Mouse (Mus musculus): ENCODE results near the gene Arid1b.

Arid1b gene

DNA sequence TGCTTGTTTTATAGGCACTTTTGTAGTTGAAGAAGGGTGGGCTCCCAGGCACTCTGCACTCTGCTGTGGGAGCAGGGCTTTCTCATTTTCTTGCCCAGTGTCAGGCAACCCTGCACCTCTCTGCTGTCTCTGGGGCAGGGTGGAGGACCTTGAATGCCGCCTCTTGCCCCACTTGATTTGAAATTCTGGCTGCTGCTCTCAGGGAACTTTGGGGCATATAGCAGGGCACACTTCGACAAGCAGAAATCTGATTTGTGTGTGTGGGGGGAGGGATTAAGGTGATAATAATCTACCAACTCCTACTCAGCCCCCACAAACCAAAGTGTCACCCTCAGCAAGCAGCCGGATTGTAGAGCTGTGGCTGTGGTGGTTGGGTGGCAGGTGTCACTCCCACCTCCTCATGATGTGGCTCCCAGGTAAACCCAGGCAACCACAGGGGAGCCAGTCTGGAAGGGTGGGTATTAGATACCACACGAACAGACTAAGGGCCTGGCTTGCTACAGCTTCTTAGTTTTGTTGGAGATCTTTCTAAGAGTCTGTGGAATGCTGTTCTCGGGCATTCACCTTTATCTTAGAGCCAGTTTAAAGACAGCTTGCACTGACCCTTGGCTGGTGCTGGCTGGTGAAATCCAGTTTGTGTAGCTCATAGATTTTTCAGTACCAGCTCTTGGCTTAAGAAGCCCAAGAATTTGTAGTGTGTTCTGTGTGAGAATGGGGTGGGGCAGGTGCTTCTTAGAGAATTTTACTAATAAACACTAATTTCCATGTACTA lies 131.1 kb downstream of the Arid1b start:
- no peak for DNase-seq

DNA sequence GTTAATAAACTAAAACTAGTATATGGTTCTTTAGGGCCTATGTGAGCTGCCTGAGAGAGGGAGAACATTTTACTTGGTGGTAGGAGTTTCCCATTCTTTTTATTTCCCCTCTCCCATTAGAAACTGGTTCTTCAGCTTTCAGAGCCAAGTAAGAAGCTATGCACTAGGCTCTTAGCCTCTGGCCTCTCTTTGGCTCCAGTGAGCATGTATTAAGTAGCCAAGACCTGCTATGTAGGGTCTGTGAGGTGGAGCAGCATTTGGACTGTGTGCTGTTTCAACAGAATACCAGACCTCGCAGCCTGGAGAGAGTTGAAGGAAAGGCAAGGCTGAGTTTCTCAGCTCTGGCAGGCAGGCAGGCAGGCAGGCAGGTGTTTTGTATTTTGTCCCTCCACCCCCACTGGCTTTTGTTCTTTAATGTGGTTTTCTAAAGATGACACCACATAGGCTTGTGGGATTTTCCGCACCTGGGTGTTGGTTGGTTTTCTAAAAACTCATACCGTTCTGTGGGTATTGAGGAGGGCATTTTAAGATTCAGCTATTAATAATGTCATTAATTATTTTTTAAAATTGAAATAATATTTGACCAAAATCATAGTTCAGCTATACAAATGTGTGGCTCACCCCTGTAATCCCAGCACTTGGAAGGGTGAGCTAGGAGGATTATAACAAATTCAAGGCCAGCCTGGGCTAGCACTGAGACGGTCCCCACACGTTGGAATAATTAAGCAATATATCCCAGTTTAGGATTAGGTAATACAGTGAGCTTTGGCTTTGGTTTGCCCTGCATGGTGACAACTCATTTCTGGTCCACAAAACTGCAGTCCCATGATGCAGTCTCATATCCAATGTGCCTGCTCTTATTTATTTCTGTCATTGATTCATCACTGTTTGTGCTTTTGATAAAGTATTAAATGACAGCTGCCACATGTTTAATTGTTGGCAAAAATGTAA lies 132.0 kb downstream of the Arid1b start:
- no peak for DNase-seq

DNA sequence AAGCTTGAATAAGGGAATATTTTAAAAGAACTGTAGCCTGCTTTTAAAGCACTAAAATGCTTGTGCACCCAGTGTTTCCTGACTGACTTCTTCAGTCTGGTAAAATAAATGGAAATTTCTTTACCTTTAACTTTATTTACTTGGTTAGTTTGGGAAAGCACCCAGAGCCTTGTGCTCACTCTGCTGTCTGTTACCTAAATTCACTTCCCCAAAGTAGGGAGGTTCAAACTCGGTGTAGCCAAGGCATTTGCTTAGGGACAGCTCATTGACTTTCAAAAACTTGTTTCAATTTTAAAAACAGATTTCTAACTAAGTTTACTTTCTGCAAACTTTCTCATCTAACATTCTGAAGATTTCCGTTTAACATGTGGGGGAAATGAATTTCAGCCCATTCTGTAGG lies 135.5 kb downstream of the Arid1b start:
- no peak for DNase-seq

DNA sequence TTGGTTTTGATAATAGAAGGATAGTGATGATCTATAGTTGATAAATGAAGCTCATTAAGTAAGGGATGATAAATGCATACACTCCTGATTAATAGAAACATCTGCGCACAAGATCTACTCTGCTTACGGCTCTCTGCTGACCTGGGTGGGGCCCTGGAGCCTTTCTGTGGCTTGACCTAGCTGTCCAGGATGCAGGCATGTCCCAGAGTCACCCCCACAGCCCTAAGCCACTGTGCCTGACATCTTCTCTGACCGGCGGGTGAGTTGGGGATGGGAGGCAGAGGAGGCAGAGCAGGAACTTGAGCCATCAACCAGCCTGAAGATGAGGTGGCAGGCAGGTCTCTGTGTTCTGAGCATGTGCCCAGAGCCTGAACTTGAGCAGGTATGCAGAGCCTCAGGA lies 136.0 kb downstream of the Arid1b start:
- DNase-seq = no peak

DNA sequence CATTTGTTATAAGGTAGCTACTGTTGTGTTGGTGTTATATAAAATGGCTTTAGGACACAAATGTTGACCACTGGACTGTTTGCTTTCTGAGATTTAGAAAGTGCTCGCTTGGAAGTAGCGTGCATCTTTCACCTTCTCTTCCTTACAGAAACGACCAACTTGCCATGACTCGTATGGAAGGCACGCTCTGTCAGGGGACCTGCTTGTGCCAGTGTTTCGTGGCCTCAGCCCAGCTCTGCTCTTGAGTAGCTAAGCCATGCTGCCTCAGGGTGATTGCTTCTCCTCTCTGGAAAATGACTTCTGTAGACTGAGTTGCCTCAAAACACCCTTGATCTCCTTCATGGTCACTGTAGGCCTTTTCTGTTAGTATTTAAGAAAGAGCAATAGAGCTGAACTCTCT lies 137.6 kb downstream of the Arid1b start:
- no peak for DNase-seq

DNA sequence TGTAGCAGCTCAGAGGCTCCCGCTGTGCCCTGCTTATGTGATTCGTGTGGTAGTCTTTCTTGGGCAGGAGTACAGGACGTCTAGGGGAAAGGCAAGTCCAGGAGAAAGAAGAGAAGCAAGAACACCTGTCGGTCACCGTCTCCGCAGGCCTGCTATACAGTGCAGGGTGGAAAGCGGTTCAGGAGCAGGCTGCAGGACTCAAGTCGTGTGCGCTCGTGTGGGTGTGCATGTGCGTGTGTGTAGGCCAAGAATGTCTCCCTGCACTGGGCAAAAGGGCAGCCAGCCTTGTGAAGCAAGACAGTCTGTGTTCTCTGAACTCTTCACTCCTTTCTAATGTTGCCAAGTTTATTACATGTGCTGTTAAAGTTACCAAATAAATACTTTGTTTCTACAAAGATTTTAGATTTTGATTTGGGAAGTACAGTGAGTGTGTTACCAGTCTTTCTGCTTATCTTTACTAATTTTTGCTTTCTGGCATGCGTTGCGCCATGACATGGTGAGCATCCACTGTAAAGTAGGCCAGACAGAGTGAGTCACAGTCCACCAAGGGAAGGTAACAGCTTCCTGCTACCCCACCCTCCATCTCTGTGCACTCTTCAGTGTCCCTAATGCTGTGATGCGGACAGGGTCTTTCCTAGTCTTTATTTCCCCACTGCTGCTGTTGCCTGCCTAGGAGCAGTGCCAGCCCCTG lies 138.3 kb downstream of the Arid1b start:
- no peak for DNase-seq

DNA sequence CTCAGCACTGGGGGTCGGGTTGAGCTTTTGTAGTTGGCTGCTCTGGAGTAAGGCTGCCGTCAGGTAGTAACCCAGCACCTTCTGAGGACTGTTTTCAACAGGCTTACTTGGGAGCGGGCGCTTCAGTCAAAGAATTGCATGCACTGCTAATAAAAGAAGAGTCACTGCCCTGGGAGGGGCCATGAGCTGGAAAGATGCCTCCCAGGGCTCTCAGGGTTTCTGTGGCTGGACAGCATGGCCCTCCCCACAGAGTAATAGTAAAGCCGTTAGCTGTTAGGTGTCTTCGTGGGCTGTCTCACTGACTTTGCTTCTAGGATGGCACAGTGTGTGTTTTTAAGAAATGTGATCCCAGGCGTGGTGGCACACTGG lies 138.8 kb downstream of the Arid1b start:
- no peak for DNase-seq

DNA sequence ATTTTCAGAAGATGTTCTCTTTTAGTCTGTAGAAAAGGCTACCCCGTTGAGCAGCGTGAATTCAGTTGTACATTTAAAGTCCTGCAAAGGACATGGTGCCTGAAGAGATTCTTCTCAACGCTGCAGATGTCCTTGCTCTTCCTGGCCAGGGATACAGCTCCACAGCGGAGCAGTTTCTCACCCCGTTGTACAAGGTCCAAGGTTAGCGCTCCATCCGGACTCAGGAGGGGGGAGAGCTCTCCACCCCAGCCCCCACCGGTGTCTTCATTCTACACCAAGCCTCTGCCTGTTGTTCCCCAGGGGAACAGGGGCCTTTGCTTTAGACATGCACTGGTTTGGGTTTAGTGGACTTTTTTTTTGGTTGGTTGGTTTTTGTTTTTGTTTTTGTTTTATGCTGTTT lies 139.7 kb downstream of the Arid1b start:
- no peak for DNase-seq

DNA sequence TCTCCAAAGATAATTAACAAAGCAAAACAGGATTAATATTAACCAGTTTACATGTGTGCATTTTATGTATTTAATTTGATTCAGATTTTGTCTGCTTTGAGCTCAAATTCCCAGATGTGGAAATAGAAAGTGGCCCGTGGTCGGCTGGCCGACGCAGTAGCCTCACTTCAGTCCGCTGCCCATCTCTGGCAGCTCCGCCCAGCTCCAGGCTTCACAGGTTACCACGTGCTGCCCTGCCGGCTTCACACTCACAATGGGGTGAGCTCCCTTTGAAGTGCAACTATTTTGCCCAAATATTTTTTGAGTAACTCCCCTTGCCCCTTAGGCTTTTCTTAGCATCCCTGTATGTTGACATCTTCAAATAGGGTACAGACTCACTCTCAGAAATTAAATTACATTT lies 140.1 kb downstream of the Arid1b start:
- DNase-seq = no peak

DNA sequence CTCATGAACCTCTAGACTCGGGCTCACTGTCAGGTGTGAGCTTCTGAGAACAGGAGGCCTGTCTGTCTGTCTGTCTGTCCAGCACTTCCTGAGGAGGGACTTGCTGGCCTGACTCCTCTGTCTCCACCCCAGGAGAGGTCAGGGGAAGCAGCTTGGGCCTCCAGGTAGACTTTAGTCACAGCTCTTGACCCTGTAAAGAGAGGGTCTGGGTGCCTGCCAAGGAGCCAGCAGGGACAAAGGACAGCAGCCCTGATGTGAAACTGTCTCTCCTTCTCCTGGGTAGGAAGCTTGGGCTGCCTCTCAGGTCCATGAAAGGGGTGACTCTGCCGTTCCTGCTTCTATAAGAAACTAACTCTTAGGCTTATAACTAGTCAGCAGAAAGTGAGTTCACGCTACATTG lies 143.8 kb downstream of the Arid1b start:
- no peak for DNase-seq

DNA sequence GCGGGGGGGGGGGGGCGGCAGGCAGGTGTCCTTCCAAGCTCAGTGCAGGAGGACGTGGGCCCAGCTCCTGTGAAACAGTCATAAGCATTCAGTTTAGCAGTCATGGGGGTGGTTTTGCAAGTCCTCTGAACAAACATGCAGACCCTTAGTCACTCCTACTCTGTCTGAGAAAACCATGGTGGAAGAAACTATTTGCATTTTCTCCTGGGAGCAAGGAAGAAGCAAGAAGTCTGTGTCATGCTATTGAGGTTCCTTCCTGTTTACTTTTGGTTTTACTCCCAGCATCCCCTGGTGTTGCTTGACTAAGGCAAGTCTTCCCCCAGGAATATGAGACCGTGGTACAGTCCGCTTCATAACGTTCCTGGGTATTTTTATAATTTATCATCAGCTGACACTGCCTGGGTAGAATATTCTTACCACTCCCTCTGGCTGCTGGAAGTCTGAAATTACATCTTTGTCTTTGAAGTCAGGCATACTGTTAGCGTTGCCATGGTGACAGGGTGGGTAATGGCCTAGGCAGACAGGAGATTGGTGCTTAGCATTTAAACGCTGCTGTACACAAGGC lies 144.6 kb downstream of the Arid1b start:
- no peak for DNase-seq

DNA sequence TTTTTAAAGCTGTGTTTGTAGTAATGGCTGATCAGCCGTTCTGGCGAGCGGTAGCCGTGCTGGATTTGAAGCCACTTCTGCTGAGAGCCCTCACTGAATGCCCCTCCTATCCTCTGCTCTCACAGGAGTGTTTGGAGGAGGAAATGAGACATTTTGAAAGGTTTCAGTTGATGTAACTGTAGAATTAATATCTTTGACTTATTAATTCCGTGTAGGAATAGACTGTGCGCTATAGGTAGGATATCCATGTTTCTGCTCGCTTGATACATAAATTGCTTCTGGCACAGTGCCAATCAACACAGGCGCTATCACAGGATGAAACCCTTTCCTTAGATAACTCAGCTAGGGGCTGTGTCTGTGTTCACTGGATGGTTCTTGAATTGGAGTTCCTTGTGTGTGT lies 145.4 kb downstream of the Arid1b start:
- no peak for DNase-seq

DNA sequence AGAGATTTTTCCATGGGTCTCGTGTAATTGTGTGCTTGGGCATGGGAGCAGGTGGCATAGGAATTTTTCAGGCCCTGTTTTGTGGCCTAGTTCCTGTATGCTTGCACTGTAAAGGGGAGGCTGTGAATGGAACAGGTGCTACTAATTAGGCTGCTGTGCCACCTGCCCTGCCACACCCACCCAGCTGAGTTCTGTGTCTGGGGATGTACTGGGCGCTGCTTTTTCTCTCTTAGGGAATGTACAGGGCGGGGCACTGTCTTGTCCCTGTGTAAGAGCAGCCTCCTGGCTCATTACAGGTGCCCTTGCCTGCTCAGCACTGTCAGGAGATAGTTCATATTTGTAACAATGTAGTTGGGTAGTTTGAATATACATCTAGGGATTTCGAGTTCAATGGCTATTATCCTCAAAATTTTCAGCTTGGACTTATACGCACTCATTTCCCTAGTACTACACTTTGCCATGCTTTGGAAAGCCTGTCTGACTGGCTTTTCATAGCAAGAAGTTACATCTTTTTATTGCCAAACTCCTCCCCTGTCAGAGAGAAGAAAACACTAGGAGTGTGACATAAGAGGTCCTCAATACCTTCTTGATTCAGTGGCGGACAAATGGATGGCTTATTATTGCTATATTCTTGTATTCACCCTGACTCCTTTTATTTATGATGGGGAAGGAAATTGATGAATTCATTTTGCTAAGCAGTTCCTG lies 149.8 kb downstream of the Arid1b start:
- DNase-seq = no peak

DNA sequence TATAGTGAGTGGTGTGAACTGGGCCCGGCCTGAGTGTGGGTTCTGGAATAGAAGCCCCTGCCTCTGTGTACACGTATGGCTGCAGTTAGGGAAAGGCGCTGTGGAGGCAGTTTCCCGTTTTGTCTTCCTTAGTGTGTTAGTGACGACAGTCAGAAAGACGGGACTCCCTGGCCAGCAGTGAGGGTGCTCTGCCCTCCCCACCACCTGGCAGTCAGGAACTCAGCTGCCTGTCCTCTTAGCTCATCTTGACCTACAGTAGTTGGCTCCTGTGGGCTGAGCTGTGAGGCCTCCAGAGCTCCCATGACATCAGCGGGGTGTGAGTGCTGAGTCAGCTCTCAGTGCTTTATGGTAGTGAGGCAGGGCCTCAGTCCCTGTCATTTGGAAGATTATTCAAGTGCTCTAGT lies 156.5 kb downstream of the Arid1b start:
- DNase-seq = no peak

DNA sequence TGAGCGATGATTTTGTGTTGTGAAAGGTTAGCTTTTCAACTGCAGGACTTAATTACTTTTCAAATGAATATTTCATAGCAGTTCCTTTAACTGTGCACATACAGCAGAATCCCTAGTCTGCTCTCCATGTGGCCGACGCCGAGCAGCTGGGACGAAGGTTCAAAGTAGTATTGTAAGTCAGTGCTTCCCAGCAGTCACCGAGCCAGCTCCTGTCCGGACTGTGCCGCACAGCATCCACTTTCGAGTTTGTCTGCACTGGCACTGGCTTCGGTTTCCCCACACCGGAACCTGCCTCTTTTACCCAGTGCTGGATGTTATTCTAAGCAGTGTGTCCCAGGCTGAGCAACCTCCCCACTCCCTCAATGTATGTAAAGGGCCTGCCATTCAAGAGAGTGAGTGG lies 157.7 kb downstream of the Arid1b start:
- DNase-seq = no peak

DNA sequence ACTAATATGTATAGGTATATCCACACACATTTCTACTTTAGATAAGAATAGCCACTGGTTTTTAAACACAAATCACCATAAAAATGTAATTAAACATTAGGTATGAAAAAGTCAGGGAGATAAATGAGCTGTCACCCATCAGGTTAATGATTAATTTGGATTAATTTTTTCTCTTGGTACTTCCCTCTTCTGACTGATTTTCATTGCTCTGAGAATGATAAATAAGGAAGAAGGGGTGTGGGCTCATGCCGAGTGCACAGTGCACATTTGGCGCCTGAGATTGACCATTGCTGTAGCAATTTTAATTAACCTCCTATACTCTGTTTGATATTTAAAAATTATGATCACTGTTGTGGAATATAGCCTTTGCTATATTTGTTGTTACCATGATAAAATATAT lies 159.3 kb downstream of the Arid1b start:
- no peak for DNase-seq

DNA sequence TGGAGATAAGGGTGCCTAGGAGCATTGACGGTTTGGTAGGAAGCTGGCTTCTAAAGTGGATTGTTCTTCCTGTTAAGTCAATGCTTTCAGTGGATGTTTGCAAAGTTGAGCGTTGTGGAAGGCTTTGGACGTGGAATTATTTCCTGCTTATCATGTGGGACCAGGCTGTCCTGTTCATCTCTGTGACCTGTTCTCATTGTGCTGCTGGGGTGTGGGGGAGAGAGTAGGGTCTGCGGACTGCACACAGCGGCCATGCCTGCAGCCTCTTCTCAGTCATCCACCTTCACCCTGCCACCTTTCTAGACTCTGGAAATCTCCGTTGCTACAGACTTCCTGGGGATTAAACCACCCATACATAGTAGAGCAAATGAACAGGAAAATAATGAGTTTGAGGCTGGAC lies 160.2 kb downstream of the Arid1b start:
- DNase-seq = no peak

DNA sequence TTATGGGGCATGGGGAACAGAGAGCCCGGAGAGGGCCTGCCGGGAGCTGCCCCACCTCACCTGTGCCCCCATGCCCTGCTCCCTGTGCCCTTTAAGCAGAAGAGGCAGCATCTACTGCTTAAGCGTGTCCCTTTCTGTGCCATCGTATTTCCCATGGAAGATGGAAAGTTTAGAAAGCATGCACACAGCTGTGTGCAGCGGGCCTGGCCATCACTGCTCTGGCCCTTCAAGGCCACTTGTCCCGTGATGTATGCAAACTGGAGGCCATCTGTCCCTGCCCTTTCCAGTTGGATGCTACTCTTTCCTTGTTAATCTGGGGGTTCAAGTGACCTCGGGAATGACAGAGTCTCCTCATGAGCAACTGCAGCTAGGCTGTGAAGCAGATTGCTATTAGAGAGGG lies 163.5 kb downstream of the Arid1b start:
- DNase-seq = no peak

DNA sequence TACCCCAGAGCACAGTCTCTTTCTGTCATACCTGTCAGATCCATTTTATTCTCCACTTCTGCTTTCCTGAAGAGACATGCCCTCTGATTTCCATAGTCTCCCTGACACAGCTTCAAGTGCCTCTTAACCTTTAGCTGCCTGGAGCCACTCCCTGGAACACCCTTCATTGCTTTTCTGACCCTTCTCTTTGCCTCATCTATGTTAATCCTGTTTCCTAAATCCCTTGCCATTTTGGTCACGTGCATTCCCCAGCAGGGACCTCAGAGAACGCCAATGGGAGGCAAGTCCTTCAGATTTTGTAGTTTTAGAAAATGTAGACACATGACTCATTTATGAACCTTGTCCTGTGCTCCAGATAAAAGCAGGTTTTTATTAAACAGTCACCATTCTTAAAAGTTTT lies 168.4 kb downstream of the Arid1b start:
- no peak for DNase-seq

DNA sequence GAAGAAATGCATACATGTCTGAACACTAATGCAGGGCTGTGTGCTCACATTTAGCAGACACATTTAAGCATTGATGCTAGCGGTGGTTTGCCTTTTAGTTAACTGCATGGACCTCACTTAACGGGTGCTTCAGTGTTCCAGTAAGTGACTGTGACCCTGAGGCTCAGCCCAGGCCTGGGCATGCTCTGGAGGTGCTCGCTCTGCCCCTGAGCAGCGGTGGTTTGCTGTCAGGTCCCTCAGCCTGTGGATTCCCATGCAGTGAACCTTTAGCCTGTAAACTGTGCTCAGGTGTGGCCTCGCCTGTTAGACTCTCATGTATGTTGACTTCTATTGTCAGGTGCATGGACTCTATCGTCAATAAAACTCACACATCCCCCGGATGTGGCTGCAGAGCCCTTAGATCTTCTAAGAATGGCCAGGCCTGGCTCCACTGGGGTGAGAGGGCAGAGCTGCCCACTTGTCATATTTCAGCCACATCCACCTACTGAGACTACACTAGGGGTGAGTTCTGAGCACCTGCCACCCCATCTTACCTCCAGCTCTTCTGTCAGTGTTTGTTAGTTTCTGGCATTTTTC lies 169.2 kb downstream of the Arid1b start:
- DNase-seq = no peak

DNA sequence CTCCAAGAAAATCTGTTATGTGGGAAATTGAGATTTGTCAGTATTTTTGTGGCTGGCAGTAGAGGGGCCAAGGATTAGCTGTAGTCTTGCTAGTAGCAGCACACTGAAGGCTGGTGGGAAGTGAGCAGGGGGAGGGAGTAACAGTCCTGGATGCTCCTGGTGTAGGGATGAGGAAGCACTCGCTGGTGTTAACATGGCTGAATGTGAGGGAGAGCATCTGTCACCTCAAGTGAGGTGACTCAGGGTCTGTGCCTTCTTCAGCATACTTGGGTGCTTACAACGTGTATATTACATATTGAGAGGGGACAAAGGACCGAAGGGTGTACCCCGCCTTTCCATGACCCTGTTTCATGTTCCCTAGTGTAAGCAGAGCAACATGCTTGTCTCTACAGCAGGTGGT lies 170.7 kb downstream of the Arid1b start:
- no peak for DNase-seq

DNA sequence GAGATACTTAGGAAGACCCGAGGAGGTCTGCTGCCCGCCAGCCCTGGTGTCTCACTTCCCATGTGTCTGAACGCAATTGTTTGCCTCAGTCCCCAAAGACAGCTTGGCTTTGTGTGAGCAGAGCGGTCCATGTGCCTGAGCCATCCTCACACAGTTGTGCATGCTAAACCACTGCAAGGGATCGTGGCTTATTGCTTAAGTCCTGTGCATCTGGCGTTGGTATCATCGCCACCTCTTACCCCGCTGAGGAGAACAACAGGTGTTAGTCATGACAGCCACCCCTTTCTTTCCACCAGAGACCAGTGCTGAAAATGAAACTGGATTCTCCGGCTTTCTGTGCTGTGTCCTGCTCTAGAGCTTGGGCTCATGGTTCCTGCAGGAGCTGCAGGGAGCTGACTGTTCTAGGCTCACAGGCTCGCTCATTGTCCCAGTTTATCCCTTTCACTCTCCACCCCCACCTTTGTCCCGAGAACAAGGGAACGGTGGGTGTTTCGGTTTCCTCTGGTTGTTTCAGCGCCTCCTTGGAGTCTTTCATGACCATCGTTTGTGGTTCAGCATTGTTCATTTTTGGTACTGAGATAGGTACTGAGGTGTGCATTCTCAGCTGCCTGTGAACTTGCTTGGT lies 171.2 kb downstream of the Arid1b start:
- DNase-seq = no peak
